Mouse (Mus musculus): ENCODE data around the gene Tek. TPM values are rescaled to one million over a fixed set of nuclear protein-coding genes. Genes with fewer than 3 reads are reported as not detected.

Gene Tek
- total and polyA plus RNA-seq, 3 experiments: 0.28 to 0.58 TPM; not detected in 1

DNA sequence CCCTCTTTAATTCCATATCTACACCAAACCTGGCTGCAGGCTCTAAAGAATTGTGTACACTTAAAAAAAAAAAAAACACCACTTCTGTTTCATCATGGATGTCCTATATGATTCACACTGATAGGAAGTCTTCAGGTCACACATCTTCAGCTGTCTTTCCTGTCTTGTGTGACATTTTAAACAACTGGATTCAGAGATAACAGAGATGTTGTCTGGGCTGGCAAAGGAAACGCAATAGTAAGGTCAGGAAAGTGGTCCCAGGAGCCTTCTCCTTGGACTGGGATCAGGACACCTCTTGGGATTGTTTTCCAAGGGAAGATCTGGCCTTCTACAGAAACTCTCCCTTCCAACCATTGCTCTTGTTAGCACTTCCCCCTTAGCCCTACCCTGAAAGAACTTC lies 2.7 kb downstream of the Tek start:
- no peak for DNase-seq (ENCODE audit: low read depth, low spot score)
- H3K27ac ChIP-seq (ENCODE audit: control insufficient read depth, low read depth, low read length): no peak overlapping the region
- H3K4me3 ChIP-seq (ENCODE audit: control insufficient read depth in 1 of 2, insufficient read depth in 1 of 2, low read depth in 2 of 2, low read length in 2 of 2): no peak overlapping the region
- no peaks in the 10 kb centered on the region for H3K36me3 ChIP-seq (ENCODE audit: control insufficient read depth in 1 of 2, insufficient read depth in 2 of 2, low read length in 2 of 2)
- peaks cover 0 to 2% of the 10 kb centered on the region in 2 experiments; a peak in 2 of 4 replicates for H3K4me1 ChIP-seq (ENCODE audit: control insufficient read depth in 1 of 2, insufficient read depth in 2 of 2, low read length in 2 of 2)
- no peak overlapping the region for H3K9ac ChIP-seq (ENCODE audit: control insufficient read depth, low read depth, low read length, poor library complexity, severe bottlenecking)
- H3K27me3 ChIP-seq (ENCODE audit: control insufficient read depth in 1 of 2, insufficient read depth in 2 of 2, low read length in 2 of 2): peaks cover 0 to 2% of the 10 kb centered on the region in 2 experiments; a peak in 2 of 4 replicates
- H3K79me2 ChIP-seq (ENCODE audit: control insufficient read depth, insufficient read depth, low read length, poor library complexity): no peaks in the 10 kb centered on the region
- TF ChIP-seq ETS1 (IDR thresholded peaks at IDR 0.05; ENCODE audit: low read depth, low read length): no peak
- TF ChIP-seq JUND (IDR thresholded peaks at IDR 0.05; ENCODE audit: low read depth, low read length): no peak
- no peak for TF ChIP-seq KAT2A (conservative IDR thresholded peaks at IDR 0.05; ENCODE audit: low read depth, low read length)
- no peak for TF ChIP-seq MYB (IDR thresholded peaks at IDR 0.05; ENCODE audit: low read depth, low read length)
- TF ChIP-seq MEF2A (IDR thresholded peaks at IDR 0.05; ENCODE audit: extremely low read depth, insufficient replicate concordance, low read depth, low read length, poor library complexity, severe bottlenecking): no peak
- no peak for TF ChIP-seq POLR2A (IDR thresholded peaks at IDR 0.05; ENCODE audit: control insufficient read depth in 1 of 2, insufficient read depth in 1 of 2, low read depth in 1 of 2, low read length in 2 of 2, poor library complexity in 1 of 2)
- TF ChIP-seq NRF1 (IDR thresholded peaks at IDR 0.05; ENCODE audit: insufficient read depth, low read depth, low read length, poor library complexity, severe bottlenecking): no peak
- no peak for TF ChIP-seq RCOR1 (IDR thresholded peaks at IDR 0.05; ENCODE audit: low read depth, low read length)
- TF ChIP-seq BHLHE40 (IDR thresholded peaks at IDR 0.05; ENCODE audit: borderline replicate concordance, low read depth, low read length): no peak
- no peaks in the 10 kb centered on the region for H3K9me3 ChIP-seq (replicated peaks; ENCODE audit: insufficient read depth, low read length)

DNA sequence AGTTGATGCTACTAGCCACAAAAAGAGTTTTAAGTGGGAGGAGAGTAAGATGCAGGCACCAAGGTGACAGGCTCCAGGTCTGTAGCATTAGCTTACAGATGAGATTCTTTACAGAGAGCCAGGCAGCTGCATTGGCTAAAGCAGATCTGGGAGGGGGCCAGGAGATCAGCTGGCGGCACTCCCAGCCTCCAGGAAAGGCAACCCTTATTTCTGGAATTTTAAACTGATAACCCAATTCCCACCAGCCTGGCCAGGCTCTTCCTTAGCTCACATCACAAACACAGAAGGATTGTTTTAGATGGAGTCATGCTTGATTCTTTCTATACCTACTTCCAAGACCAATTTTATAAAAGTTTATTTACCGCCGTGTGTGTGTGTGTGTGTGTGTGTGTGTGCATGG lies 6.7 kb downstream of the Tek start:
- H3K27me3 ChIP-seq (ENCODE audit: control insufficient read depth in 1 of 2, insufficient read depth in 2 of 2, low read length in 2 of 2): no peaks in the 10 kb centered on the region; a peak in 1 of 4 replicates
- no peak overlapping the region for H3K9ac ChIP-seq (ENCODE audit: control insufficient read depth, low read depth, low read length, poor library complexity, severe bottlenecking)
- H3K79me2 ChIP-seq (ENCODE audit: control insufficient read depth, insufficient read depth, low read length, poor library complexity): no peaks in the 10 kb centered on the region
- no peak overlapping the region for H3K27ac ChIP-seq (ENCODE audit: control insufficient read depth, low read depth, low read length)
- H3K4me1 ChIP-seq (ENCODE audit: control insufficient read depth in 1 of 2, insufficient read depth in 2 of 2, low read length in 2 of 2): no peaks in the 10 kb centered on the region
- H3K9me3 ChIP-seq (replicated peaks; ENCODE audit: insufficient read depth, low read length): no peaks in the 10 kb centered on the region
- DNase-seq (ENCODE audit: low read depth, low spot score): no peak
- TF ChIP-seq ZNF384 (IDR thresholded peaks at IDR 0.05; ENCODE audit: low read depth, low read length) (no peak), TAL1 (IDR thresholded peaks at IDR 0.05; ENCODE audit: low read length) (no peak), MYC (IDR thresholded peaks at IDR 0.05; ENCODE audit: low read depth, low read length) (no peak), MAX (IDR thresholded peaks at IDR 0.05; ENCODE audit: low read length) (no peak), SIN3A (IDR thresholded peaks at IDR 0.05; ENCODE audit: low read length) (no peak), ELF1 (IDR thresholded peaks at IDR 0.05; ENCODE audit: low read depth, low read length) (no peak), MAZ (IDR thresholded peaks at IDR 0.05; ENCODE audit: low read depth, low read length) (no peak), E2F4 (IDR thresholded peaks at IDR 0.05; ENCODE audit: borderline replicate concordance, low read depth, low read length) (no peak), JUND (IDR thresholded peaks at IDR 0.05; ENCODE audit: low read depth, low read length) (no peak), MEF2A (IDR thresholded peaks at IDR 0.05; ENCODE audit: extremely low read depth, insufficient replicate concordance, low read depth, low read length, poor library complexity, severe bottlenecking) (no peak), ZC3H11A (IDR thresholded peaks at IDR 0.05; ENCODE audit: low read depth, low read length) (no peak), GABPA (IDR thresholded peaks at IDR 0.05; ENCODE audit: low read depth, low read length) (no peak), MYB (IDR thresholded peaks at IDR 0.05; ENCODE audit: low read depth, low read length) (no peak), POLR2AphosphoS5 (IDR thresholded peaks at IDR 0.05; ENCODE audit: borderline replicate concordance, low read depth, low read length) (no peak), SMC3 (IDR thresholded peaks at IDR 0.05; ENCODE audit: low read depth, low read length) (no peak), CHD1 (IDR thresholded peaks at IDR 0.05; ENCODE audit: low read depth, low read length) (no peak), MXI1 (IDR thresholded peaks at IDR 0.05; ENCODE audit: low read depth, low read length) (no peak), ZMIZ1 (IDR thresholded peaks at IDR 0.05; ENCODE audit: low read depth, low read length) (no peak), CTCF (IDR thresholded peaks at IDR 0.05 in 2 of 3, conservative IDR thresholded peaks at IDR 0.05 in 1 of 3; ENCODE audit: control insufficient read depth in 1 of 3, insufficient read depth in 1 of 3, low read depth in 2 of 3, low read length in 3 of 3, poor library complexity in 1 of 3, severe bottlenecking in 1 of 3) (no peak), EP300 (IDR thresholded peaks at IDR 0.05; ENCODE audit: low read depth in 1 of 2, low read length in 2 of 2) (no peak)
- H3K36me3 ChIP-seq (ENCODE audit: control insufficient read depth in 1 of 2, insufficient read depth in 2 of 2, low read length in 2 of 2): no peaks in the 10 kb centered on the region
- no peak overlapping the region for H3K4me3 ChIP-seq (ENCODE audit: control insufficient read depth in 1 of 2, insufficient read depth in 1 of 2, low read depth in 2 of 2, low read length in 2 of 2)
